25 mouse cellular contexts compared by ENCODE assay signal in genomic region chr4:40106004-40106536, GRCm38 (mm10). TPM values are rescaled to one million over a fixed set of nuclear protein-coding genes. Genes with fewer than 3 reads are reported as not detected.
A peak's percentile ranks its signal among the peaks of the same experiment; 100 is the strongest.
DNase-seq lines count a peak whose midpoint lies in the region; ATAC-seq lines count a peak whose summit lies in the region.
"Had no signal": no experiment of that assay in that cellular context is flagged by ENCODE, and none has a peak within 500 bp of the region (broad histone marks: within the 10 kb centered on the region; RNA-seq: fewer than 3 reads in every experiment).

No protein-coding gene starts in this region.

- no peak overlapping the region for H3K27ac ChIP-seq in forebrain, embryonic 14.5 days (ENCODE audit: low read depth, low read length)
- H3K27ac ChIP-seq in forebrain, embryonic 11.5 days (ENCODE audit: low read depth, low read length) = no peak overlapping the region
- H3K27ac ChIP-seq in hindbrain, embryonic 16.5 days (ENCODE audit: low read depth, low read length) = no peak overlapping the region
- H3K27ac ChIP-seq in hindbrain, embryonic 11.5 days (ENCODE audit: low read depth, low read length) = no peak overlapping the region
- H3K27ac ChIP-seq: heart, embryonic 10.5 days; heart, embryonic 13.5 days; hindbrain, embryonic 13.5 days; hindbrain, postnatal 0 days had no signal

- no peak overlapping the region for H3K9ac ChIP-seq in forebrain, embryonic 14.5 days (ENCODE audit: low read length)
- no peak overlapping the region for H3K9ac ChIP-seq in forebrain, embryonic 11.5 days (ENCODE audit: low read length)
- H3K9ac ChIP-seq in hindbrain, embryonic 16.5 days (ENCODE audit: low read depth, low read length) = no peak overlapping the region
- H3K9ac ChIP-seq in hindbrain, embryonic 11.5 days (ENCODE audit: low read depth, low read length) = no peak overlapping the region
- H3K9ac ChIP-seq: heart, embryonic 13.5 days; hindbrain, embryonic 13.5 days had no signal

- no peaks in the 10 kb centered on the region for H3K4me1 ChIP-seq in forebrain, embryonic 14.5 days (ENCODE audit: control insufficient read depth, insufficient read depth, low read length)
- H3K4me1 ChIP-seq in forebrain, embryonic 11.5 days (replicated peaks; ENCODE audit: control insufficient read depth, insufficient read depth, low read length) = no peaks in the 10 kb centered on the region
- no peaks in the 10 kb centered on the region for H3K4me1 ChIP-seq in hindbrain, embryonic 16.5 days (ENCODE audit: control insufficient read depth, insufficient read depth, low read depth, low read length)
- no peaks in the 10 kb centered on the region for H3K4me1 ChIP-seq in hindbrain, embryonic 11.5 days (replicated peaks; ENCODE audit: control insufficient read depth, insufficient read depth, low read length)
- H3K4me1 ChIP-seq: heart, embryonic 10.5 days; heart, embryonic 13.5 days; hindbrain, embryonic 13.5 days had no signal

- H3K27me3 ChIP-seq in forebrain, embryonic 14.5 days (replicated peaks; ENCODE audit: control insufficient read depth, insufficient read depth, low read length) = no peaks in the 10 kb centered on the region
- H3K27me3 ChIP-seq in forebrain, embryonic 11.5 days (ENCODE audit: control insufficient read depth, insufficient read depth, low read length) = no peaks in the 10 kb centered on the region
- H3K27me3 ChIP-seq in hindbrain, embryonic 16.5 days (replicated peaks; ENCODE audit: control insufficient read depth, insufficient read depth, low read length) = no peaks in the 10 kb centered on the region
- H3K27me3 ChIP-seq in hindbrain, embryonic 11.5 days (ENCODE audit: control insufficient read depth, insufficient read depth, low read length) = no peaks in the 10 kb centered on the region
- H3K27me3 ChIP-seq: CH12.LX; heart, embryonic 13.5 days; hindbrain, embryonic 13.5 days had no signal

- 14% methylated on average over 8 of the region's 8 CpGs for WGBS in forebrain, embryonic 14.5 days
- 30% methylated on average over 8 of the region's 8 CpGs for WGBS in forebrain, embryonic 11.5 days
- WGBS in hindbrain, embryonic 16.5 days = 25% methylated on average over 8 of the region's 8 CpGs
- 42% methylated on average over 8 of the region's 8 CpGs for WGBS in hindbrain, embryonic 11.5 days

- ATAC-seq in forebrain, embryonic 14.5 days = peak; percentile 18; the same call in 1 of the 2 replicates
- ATAC-seq in forebrain, embryonic 11.5 days (replicated peaks; ENCODE audit: low FRiP score) = no peak
- 0 out of 2 replicates have a peak, but pooled peaks have one; percentile 50 for ATAC-seq in hindbrain, embryonic 16.5 days
- ATAC-seq in hindbrain, embryonic 11.5 days (ENCODE audit: low FRiP score) = no peak
- ATAC-seq: hindbrain, postnatal 0 days; inflammation-experienced regulatory T-cells, adult 6 months; intestine, embryonic 16.5 days had no signal

- no peak overlapping the region for H3K4me2 ChIP-seq in forebrain, embryonic 14.5 days (ENCODE audit: low read length)
- H3K4me2 ChIP-seq in forebrain, embryonic 11.5 days (ENCODE audit: low read depth, low read length, severe bottlenecking) = no peak overlapping the region
- H3K4me2 ChIP-seq in hindbrain, embryonic 16.5 days (ENCODE audit: low read length) = no peak overlapping the region
- no peak overlapping the region for H3K4me2 ChIP-seq in hindbrain, embryonic 11.5 days (replicated peaks; ENCODE audit: low read depth, low read length)
- H3K4me2 ChIP-seq: heart, embryonic 13.5 days; hindbrain, embryonic 13.5 days had no signal

- H3K4me3 ChIP-seq in forebrain, embryonic 14.5 days (ENCODE audit: low read depth, low read length) = no peak overlapping the region
- no peak overlapping the region for H3K4me3 ChIP-seq in forebrain, embryonic 11.5 days (ENCODE audit: low read depth, low read length)
- no peak overlapping the region for H3K4me3 ChIP-seq in hindbrain, embryonic 16.5 days (ENCODE audit: low read length)
- H3K4me3 ChIP-seq in hindbrain, embryonic 11.5 days (ENCODE audit: low read depth, low read length) = no peak overlapping the region
- H3K4me3 ChIP-seq: heart, embryonic 10.5 days; heart, embryonic 13.5 days; hindbrain, embryonic 13.5 days had no signal

- peaks cover 3% of the 10 kb centered on the region; the same call in 1 of the 2 replicates for H3K9me3 ChIP-seq in forebrain, embryonic 14.5 days (replicated peaks; ENCODE audit: control insufficient read depth, low read length)
- H3K9me3 ChIP-seq in forebrain, embryonic 11.5 days (ENCODE audit: control insufficient read depth, low read length) = no peaks in the 10 kb centered on the region
- no peaks in the 10 kb centered on the region; the same call in 1 of the 2 replicates for H3K9me3 ChIP-seq in hindbrain, embryonic 16.5 days (ENCODE audit: control insufficient read depth, low read length)
- no peaks in the 10 kb centered on the region for H3K9me3 ChIP-seq in hindbrain, embryonic 11.5 days (ENCODE audit: control insufficient read depth, low read length)
- H3K9me3 ChIP-seq: heart, embryonic 10.5 days; heart, embryonic 13.5 days; hindbrain, embryonic 13.5 days had no signal

- H3K36me3 ChIP-seq in forebrain, embryonic 14.5 days (ENCODE audit: control insufficient read depth, insufficient read depth, low read length) = no peaks in the 10 kb centered on the region
- no peaks in the 10 kb centered on the region for H3K36me3 ChIP-seq in forebrain, embryonic 11.5 days (ENCODE audit: control insufficient read depth, insufficient read depth, low read length)
- no peaks in the 10 kb centered on the region for H3K36me3 ChIP-seq in hindbrain, embryonic 16.5 days (ENCODE audit: control insufficient read depth, insufficient read depth, low read length)
- no peaks in the 10 kb centered on the region for H3K36me3 ChIP-seq in hindbrain, embryonic 11.5 days (ENCODE audit: control insufficient read depth, insufficient read depth, low read length)
- H3K36me3 ChIP-seq: heart, embryonic 10.5 days; heart, embryonic 13.5 days; hindbrain, embryonic 13.5 days had no signal

- DNase-seq in forebrain, embryonic 14.5 days (ENCODE audit: low spot score) = peak; percentile 10
- DNase-seq in forebrain, embryonic 11.5 days (ENCODE audit: low spot score) = no peak
- no peak for DNase-seq in hindbrain, embryonic 11.5 days (ENCODE audit: low spot score)
- peak; percentile 55 for DNase-seq in ZHBTc4 (ENCODE audit: low read depth, low spot score)
- DNase-seq in cerebellum, adult 11 months = no peak
- DNase-seq in heart, postnatal 4 days = no peak
- DNase-seq: adrenal gland, adult 2 months; adrenal gland, postnatal 14 days; B cell, adult 2 months; cerebellum, adult 18-20 months; cerebellum, adult 9-10 months; cerebellum, postnatal 14 days; gastrocnemius, postnatal 25 days; heart, adult 18-20 months; heart, postnatal 14 days; kidney, adult 18-20 months; kidney, adult 9 months had no signal

RNA-seq across cellular contexts. Expression of gene Aco1, which starts 36.8 kb away (rescaled TPM):
- polyA plus RNA-seq in forebrain, embryonic 14.5 days (2014; fragmentation: Nextera tagmentation; extraction: Ambion mirVana) = 50.9 and 55.0 TPM in 2 replicates
- polyA plus RNA-seq in forebrain, embryonic 11.5 days (2014; fragmentation: Nextera tagmentation; extraction: Ambion mirVana) = 63.8 and 66.8 TPM in 2 replicates
- polyA plus RNA-seq in hindbrain, embryonic 16.5 days (2015; fragmentation: Nextera tagmentation; extraction: Ambion mirVana) = 45.3 and 49.4 TPM in 2 replicates
- 55.0 and 58.4 TPM in 2 replicates for polyA plus RNA-seq in hindbrain, embryonic 11.5 days (2014; fragmentation: Nextera tagmentation; extraction: Ambion mirVana)
- 10 to 100 TPM; 42.6 to 43.5 TPM for total RNA-seq in heart, postnatal 4 days (2021)

Comparison
In these comparisons a context has a peak if more than half of its experiments do, and no peak if none do; other contexts are left out.
1. ATAC-seq: peak in forebrain, embryonic 14.5 days (single experiment) and hindbrain, embryonic 16.5 days (single experiment); none in forebrain, embryonic 11.5 days (single experiment) and hindbrain, embryonic 11.5 days (single experiment).
2. DNase-seq: peak in forebrain, embryonic 14.5 days (single experiment) and ZHBTc4 (single experiment); none in forebrain, embryonic 11.5 days (single experiment), hindbrain, embryonic 11.5 days (single experiment), cerebellum, adult 11 months (single experiment) and heart, postnatal 4 days (single experiment).